Mouse (Mus musculus): Measurements from ENCODE around the gene Wfdc10. TPM values are rescaled to one million over a fixed set of nuclear protein-coding genes. Genes with fewer than 3 reads are reported as not detected.

Gene Wfdc10
- total and polyA plus RNA-seq, 2 experiments from 2014 or later: not detected

DNA sequence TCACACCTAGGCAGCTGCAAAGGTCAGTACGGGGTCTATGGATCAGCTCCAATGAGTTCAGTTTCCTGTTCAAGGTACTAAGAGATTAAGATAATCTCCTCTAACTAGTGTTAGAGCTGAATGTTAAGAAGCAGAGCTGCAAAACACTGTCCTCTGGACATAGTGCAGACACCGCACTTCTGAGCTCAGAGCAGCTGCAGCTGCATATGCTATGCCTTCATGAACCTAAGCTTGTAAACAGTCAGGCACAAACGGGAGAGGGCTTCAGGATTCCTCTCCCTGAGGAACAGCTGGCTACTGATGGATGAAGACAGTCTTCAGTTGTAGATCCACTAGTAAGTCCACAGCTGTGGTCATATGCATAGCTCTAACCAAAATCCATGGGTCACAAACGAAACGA, 45.1 kb downstream of the Wfdc10 start:
- no peak overlapping the region for H3K9ac ChIP-seq
- ATAC-seq: no peak
- H3K4me3 ChIP-seq (ENCODE audit: low read depth, low read length): no peak overlapping the region
- no peaks in the 10 kb centered on the region for H3K27me3 ChIP-seq (ENCODE audit: insufficient read depth, low read length)
- no peak overlapping the region for H3K4me2 ChIP-seq (ENCODE audit: low read depth)
- no peaks in the 10 kb centered on the region for H3K36me3 ChIP-seq (ENCODE audit: insufficient read depth)
- H3K4me1 ChIP-seq (ENCODE audit: insufficient read depth): no peaks in the 10 kb centered on the region
- TF ChIP-seq CTCF (IDR thresholded peaks at IDR 0.05; ENCODE audit: low read depth): no peak
- WGBS: 83% methylated on average over 5 of the region's 5 CpGs
- no peak for DNase-seq
- no peak overlapping the region for H3K27ac ChIP-seq (ENCODE audit: low read depth, low read length)
- no peaks in the 10 kb centered on the region for H3K9me3 ChIP-seq (ENCODE audit: low read length)

DNA sequence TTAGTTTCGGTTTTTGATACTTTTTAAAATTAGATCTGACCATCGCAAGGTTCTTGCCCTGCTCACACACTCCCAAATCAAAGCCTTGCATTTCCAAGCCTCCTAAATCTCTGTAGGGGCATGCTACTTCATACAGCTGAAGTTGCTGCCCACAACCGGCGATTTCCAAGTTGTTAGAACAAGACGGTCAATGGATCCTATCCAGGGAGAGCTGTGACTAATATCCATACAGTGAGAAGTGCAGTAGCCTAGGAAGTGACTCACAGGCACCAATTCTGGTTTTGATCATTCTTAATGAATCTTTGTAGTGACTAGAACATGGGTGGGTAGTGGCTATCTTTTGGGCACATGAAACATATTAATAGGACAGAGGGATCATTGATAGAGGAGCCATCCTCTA, 45.9 kb downstream of the Wfdc10 start:
- H3K4me3 ChIP-seq (ENCODE audit: low read depth, low read length): no peak overlapping the region
- no peak overlapping the region for H3K4me2 ChIP-seq (ENCODE audit: low read depth)
- WGBS: 89% methylated on average over 5 of the region's 5 CpGs
- no peaks in the 10 kb centered on the region for H3K36me3 ChIP-seq (ENCODE audit: insufficient read depth)
- no peaks in the 10 kb centered on the region for H3K4me1 ChIP-seq (ENCODE audit: insufficient read depth)
- H3K27me3 ChIP-seq (ENCODE audit: insufficient read depth, low read length): no peaks in the 10 kb centered on the region
- DNase-seq (no peak), ATAC-seq (no peak)
- no peaks in the 10 kb centered on the region for H3K9me3 ChIP-seq (ENCODE audit: low read length)
- H3K27ac ChIP-seq (ENCODE audit: low read depth, low read length): no peak overlapping the region
- TF ChIP-seq CTCF (IDR thresholded peaks at IDR 0.05; ENCODE audit: low read depth): no peak
- H3K9ac ChIP-seq: no peak overlapping the region

- no peak for TF ChIP-seq CTCF (IDR thresholded peaks at IDR 0.05; ENCODE audit: low read depth)
Measured at GRCm38 (mm10) chr2:164704235-164704634, 48.4 kb downstream of the Wfdc10 start.

DNA sequence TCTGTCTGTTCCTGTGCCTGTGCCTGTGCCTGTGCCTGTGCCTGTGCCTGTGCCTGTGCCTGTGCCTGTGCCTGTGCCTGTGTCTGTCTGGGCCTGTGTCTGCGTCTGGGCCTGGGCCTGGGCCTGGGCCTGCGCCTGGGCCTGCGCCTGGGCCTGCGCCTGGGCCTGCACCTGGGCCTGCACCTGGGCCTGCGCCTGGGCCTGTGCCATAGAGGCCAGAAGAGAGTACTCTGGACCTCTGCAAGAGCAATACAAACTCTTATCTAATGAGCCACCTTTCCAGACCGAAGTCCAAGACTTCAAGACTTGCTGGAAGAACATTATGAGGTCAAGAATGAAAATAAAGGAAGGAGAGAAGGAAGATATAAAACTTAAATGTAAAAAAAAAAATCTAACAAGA, 49.5 kb downstream of the Wfdc10 start:
- H3K4me1 ChIP-seq (ENCODE audit: insufficient read depth): no peaks in the 10 kb centered on the region
- no peak for TF ChIP-seq CTCF (IDR thresholded peaks at IDR 0.05; ENCODE audit: low read depth)

More at GRCm38 (mm10) chr2:164704235-164704634, 48.4 kb downstream of the Wfdc10 start:
- no peaks in the 10 kb centered on the region for H3K9me3 ChIP-seq (ENCODE audit: low read length)
- H3K4me3 ChIP-seq (ENCODE audit: low read depth, low read length): no peak overlapping the region
- WGBS: 80% methylated on average over 5 of the region's 5 CpGs
- no peaks in the 10 kb centered on the region for H3K36me3 ChIP-seq (ENCODE audit: insufficient read depth)
- H3K9ac ChIP-seq: no peak overlapping the region
- H3K27ac ChIP-seq (ENCODE audit: low read depth, low read length): no peak overlapping the region
- no peaks in the 10 kb centered on the region for H3K4me1 ChIP-seq (ENCODE audit: insufficient read depth)
- DNase-seq: no peak
- no peak overlapping the region for H3K4me2 ChIP-seq (ENCODE audit: low read depth)
- H3K27me3 ChIP-seq (ENCODE audit: insufficient read depth, low read length): no peaks in the 10 kb centered on the region
- ATAC-seq: no peak

DNA sequence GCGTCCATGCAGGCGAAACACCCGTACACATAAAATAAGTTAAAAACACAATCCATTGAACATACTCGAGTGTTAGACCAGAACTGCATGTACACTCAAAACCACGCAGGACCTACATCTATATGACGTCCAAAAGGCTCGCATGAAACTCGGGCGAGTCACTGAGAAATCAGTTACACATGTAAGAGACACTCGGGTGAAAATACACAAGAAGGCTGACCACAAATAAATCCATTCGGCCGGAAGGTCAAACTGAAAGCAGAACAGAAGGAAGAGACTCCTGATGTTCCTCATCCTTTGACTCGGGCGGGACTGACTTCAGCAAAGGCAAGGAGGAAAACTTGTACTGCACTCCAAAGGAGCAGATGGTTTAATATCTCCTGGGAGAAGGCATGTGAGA, 50.1 kb downstream of the Wfdc10 start:
- Histone ChIP-seq H3K4me3 (ENCODE audit: low read depth, low read length) (no peak overlapping the region), H3K9ac (no peak overlapping the region), H3K27me3 (ENCODE audit: insufficient read depth, low read length) (no peaks in the 10 kb centered on the region), H3K4me2 (ENCODE audit: low read depth) (no peak overlapping the region), H3K4me1 (ENCODE audit: insufficient read depth) (no peaks in the 10 kb centered on the region), H3K9me3 (ENCODE audit: low read length) (no peaks in the 10 kb centered on the region), H3K36me3 (ENCODE audit: insufficient read depth) (no peaks in the 10 kb centered on the region), H3K27ac (ENCODE audit: low read depth, low read length) (no peak overlapping the region)
- ATAC-seq (no peak), DNase-seq (no peak)
- 92% methylated on average over 14 of the region's 14 CpGs for WGBS
- no peak for TF ChIP-seq CTCF (IDR thresholded peaks at IDR 0.05; ENCODE audit: low read depth)

More for the DNA sequence above, 49.5 kb downstream of the Wfdc10 start:
- Histone ChIP-seq H3K9me3 (ENCODE audit: low read length) (no peaks in the 10 kb centered on the region), H3K4me2 (ENCODE audit: low read depth) (no peak overlapping the region), H3K9ac (no peak overlapping the region), H3K27ac (ENCODE audit: low read depth, low read length) (no peak overlapping the region), H3K36me3 (ENCODE audit: insufficient read depth) (no peaks in the 10 kb centered on the region), H3K27me3 (ENCODE audit: insufficient read depth, low read length) (no peaks in the 10 kb centered on the region), H3K4me3 (ENCODE audit: low read depth, low read length) (no peak overlapping the region)
- ATAC-seq (no peak), DNase-seq (no peak)
- 93% methylated on average over 6 of the region's 6 CpGs for WGBS

Other genes starting within 250 kb of the Wfdc10 start
Only the 30 nearest of the 31 such genes appear.
- gene Sdc4, start 212.2 kb upstream of the Wfdc10 start, total RNA-seq (2014; rRNA removed): 11.8 and 14.0 TPM in 2 replicates
- 8.0 and 16.5 TPM in 2 replicates for gene Sdc4, start 212.2 kb upstream of the Wfdc10 start, polyA plus RNA-seq (2015; fragmentation: Nextera tagmentation; extraction: Ambion mirVana)
- gene Sys1, start 199.1 kb upstream of the Wfdc10 start, total RNA-seq (2014; rRNA removed): 88.0 and 167 TPM in 2 replicates
- gene Sys1, start 199.1 kb upstream of the Wfdc10 start, polyA plus RNA-seq (2015; fragmentation: Nextera tagmentation; extraction: Ambion mirVana): 105 and 110 TPM in 2 replicates
- gene Gm20458, start 195.1 kb upstream of the Wfdc10 start, total RNA-seq (2014; rRNA removed): 3.6 and 10.5 TPM in 2 replicates
- gene Gm20458, start 195.1 kb upstream of the Wfdc10 start, polyA plus RNA-seq (2015; fragmentation: Nextera tagmentation; extraction: Ambion mirVana): 10.0 and 10.7 TPM in 2 replicates
- not detected in 2 replicates for gene Trp53tg5, start 182.3 kb upstream of the Wfdc10 start, total RNA-seq (2014; rRNA removed)
- gene Trp53tg5, start 182.3 kb upstream of the Wfdc10 start, polyA plus RNA-seq (2015; fragmentation: Nextera tagmentation; extraction: Ambion mirVana): not detected in 2 replicates
- gene Dbndd2, start 169.9 kb upstream of the Wfdc10 start, total RNA-seq (2014; rRNA removed): 21.7 and 23.9 TPM in 2 replicates
- 10.9 and 17.6 TPM in 2 replicates for gene Dbndd2, start 169.9 kb upstream of the Wfdc10 start, polyA plus RNA-seq (2015; fragmentation: Nextera tagmentation; extraction: Ambion mirVana)
- 47.6 and 77.6 TPM in 2 replicates for gene Pigt, start 158.5 kb upstream of the Wfdc10 start, total RNA-seq (2014; rRNA removed)
- gene Pigt, start 158.5 kb upstream of the Wfdc10 start, polyA plus RNA-seq (2015; fragmentation: Nextera tagmentation; extraction: Ambion mirVana): 91.0 and 93.8 TPM in 2 replicates
- gene Wfdc2, start 93.6 kb upstream of the Wfdc10 start, total RNA-seq (2014; rRNA removed): 1.5 and 6.1 TPM in 2 replicates
- gene Wfdc2, start 93.6 kb upstream of the Wfdc10 start, polyA plus RNA-seq (2015; fragmentation: Nextera tagmentation; extraction: Ambion mirVana): 4.3 and 7.3 TPM in 2 replicates
- gene Spint3, start 82.6 kb upstream of the Wfdc10 start, total RNA-seq (2014; rRNA removed): not detected in 2 replicates
- gene Spint3, start 82.6 kb upstream of the Wfdc10 start, polyA plus RNA-seq (2015; fragmentation: Nextera tagmentation; extraction: Ambion mirVana): not detected in 2 replicates
- gene Wfdc6a, start 70.6 kb upstream of the Wfdc10 start, total RNA-seq (2014; rRNA removed): not detected in 2 replicates
- 0.33 TPM in 1 of 2 replicates, not detected in the other for gene Wfdc6a, start 70.6 kb upstream of the Wfdc10 start, polyA plus RNA-seq (2015; fragmentation: Nextera tagmentation; extraction: Ambion mirVana)
- not detected in 2 replicates for gene Eppin, start 62.5 kb upstream of the Wfdc10 start, total RNA-seq (2014; rRNA removed)
- gene Eppin, start 62.5 kb upstream of the Wfdc10 start, polyA plus RNA-seq (2015; fragmentation: Nextera tagmentation; extraction: Ambion mirVana): 0.19 TPM in 1 of 2 replicates, not detected in the other
- gene Wfdc6b, start 42.5 kb upstream of the Wfdc10 start, total RNA-seq (2014; rRNA removed): not detected in 2 replicates
- not detected in 2 replicates for gene Wfdc6b, start 42.5 kb upstream of the Wfdc10 start, polyA plus RNA-seq (2015; fragmentation: Nextera tagmentation; extraction: Ambion mirVana)
- not detected in 2 replicates for gene Wfdc8, start 42.4 kb upstream of the Wfdc10 start, total RNA-seq (2014; rRNA removed)
- not detected in 2 replicates for gene Wfdc8, start 42.4 kb upstream of the Wfdc10 start, polyA plus RNA-seq (2015; fragmentation: Nextera tagmentation; extraction: Ambion mirVana)
- gene Wfdc16, start 17.2 kb upstream of the Wfdc10 start, total RNA-seq (2014; rRNA removed): not detected in 2 replicates
- gene Wfdc16, start 17.2 kb upstream of the Wfdc10 start, polyA plus RNA-seq (2015; fragmentation: Nextera tagmentation; extraction: Ambion mirVana): not detected in 2 replicates
- gene Wfdc9, start 537 bp downstream of the Wfdc10 start, total RNA-seq (2014; rRNA removed): not detected in 2 replicates
- gene Wfdc9, start 537 bp downstream of the Wfdc10 start, polyA plus RNA-seq (2015; fragmentation: Nextera tagmentation; extraction: Ambion mirVana): not detected in 2 replicates
- gene Wfdc11, start 18.0 kb downstream of the Wfdc10 start, total RNA-seq (2014; rRNA removed): not detected in 2 replicates
- not detected in 2 replicates for gene Wfdc11, start 18.0 kb downstream of the Wfdc10 start, polyA plus RNA-seq (2015; fragmentation: Nextera tagmentation; extraction: Ambion mirVana)
- not detected in 2 replicates for gene Wfdc13, start 29.1 kb downstream of the Wfdc10 start, total RNA-seq (2014; rRNA removed)
- not detected in 2 replicates for gene Wfdc13, start 29.1 kb downstream of the Wfdc10 start, polyA plus RNA-seq (2015; fragmentation: Nextera tagmentation; extraction: Ambion mirVana)
- not detected in 2 replicates for gene Spint4, start 42.5 kb downstream of the Wfdc10 start, total RNA-seq (2014; rRNA removed)
- not detected in 2 replicates for gene Spint4, start 42.5 kb downstream of the Wfdc10 start, polyA plus RNA-seq (2015; fragmentation: Nextera tagmentation; extraction: Ambion mirVana)
- gene Spint5, start 59.3 kb downstream of the Wfdc10 start, total RNA-seq (2014; rRNA removed): not detected in 2 replicates
- not detected in 2 replicates for gene Spint5, start 59.3 kb downstream of the Wfdc10 start, polyA plus RNA-seq (2015; fragmentation: Nextera tagmentation; extraction: Ambion mirVana)
- 0.54 and 0.81 TPM in 2 replicates for gene Wfdc3, start 89.9 kb downstream of the Wfdc10 start, total RNA-seq (2014; rRNA removed)
- gene Wfdc3, start 89.9 kb downstream of the Wfdc10 start, polyA plus RNA-seq (2015; fragmentation: Nextera tagmentation; extraction: Ambion mirVana): 0.89 and 1.1 TPM in 2 replicates
- gene Dnttip1, start 89.9 kb downstream of the Wfdc10 start, total RNA-seq (2014; rRNA removed): 23.2 and 26.1 TPM in 2 replicates
- gene Dnttip1, start 89.9 kb downstream of the Wfdc10 start, polyA plus RNA-seq (2015; fragmentation: Nextera tagmentation; extraction: Ambion mirVana): 52.3 and 60.1 TPM in 2 replicates
- 24.9 and 29.2 TPM in 2 replicates for gene Ube2c, start 113.9 kb downstream of the Wfdc10 start, total RNA-seq (2014; rRNA removed)
- gene Ube2c, start 113.9 kb downstream of the Wfdc10 start, polyA plus RNA-seq (2015; fragmentation: Nextera tagmentation; extraction: Ambion mirVana): 30.9 and 38.4 TPM in 2 replicates
- 0.38 and 2.9 TPM in 2 replicates for gene Tnnc2, start 123.9 kb downstream of the Wfdc10 start, total RNA-seq (2014; rRNA removed)
- 0.50 and 0.63 TPM in 2 replicates for gene Tnnc2, start 123.9 kb downstream of the Wfdc10 start, polyA plus RNA-seq (2015; fragmentation: Nextera tagmentation; extraction: Ambion mirVana)
- gene Snx21, start 129.8 kb downstream of the Wfdc10 start, total RNA-seq (2014; rRNA removed): 72.0 and 77.5 TPM in 2 replicates
- 48.5 and 50.2 TPM in 2 replicates for gene Snx21, start 129.8 kb downstream of the Wfdc10 start, polyA plus RNA-seq (2015; fragmentation: Nextera tagmentation; extraction: Ambion mirVana)
- 17.4 and 23.0 TPM in 2 replicates for gene Acot8, start 148.8 kb downstream of the Wfdc10 start, total RNA-seq (2014; rRNA removed)
- 13.7 and 17.1 TPM in 2 replicates for gene Acot8, start 148.8 kb downstream of the Wfdc10 start, polyA plus RNA-seq (2015; fragmentation: Nextera tagmentation; extraction: Ambion mirVana)
- 5.5 and 6.7 TPM in 2 replicates for gene Zswim3, start 149.1 kb downstream of the Wfdc10 start, total RNA-seq (2014; rRNA removed)
- 2.6 and 5.2 TPM in 2 replicates for gene Zswim3, start 149.1 kb downstream of the Wfdc10 start, polyA plus RNA-seq (2015; fragmentation: Nextera tagmentation; extraction: Ambion mirVana)
- 11.2 and 18.6 TPM in 2 replicates for gene Zswim1, start 166.6 kb downstream of the Wfdc10 start, total RNA-seq (2014; rRNA removed)
- gene Zswim1, start 166.6 kb downstream of the Wfdc10 start, polyA plus RNA-seq (2015; fragmentation: Nextera tagmentation; extraction: Ambion mirVana): 27.5 and 32.6 TPM in 2 replicates
- 0.62 and 1.00 TPM in 2 replicates for gene Spata25, start 172.5 kb downstream of the Wfdc10 start, total RNA-seq (2014; rRNA removed)
- not detected in 2 replicates for gene Spata25, start 172.5 kb downstream of the Wfdc10 start, polyA plus RNA-seq (2015; fragmentation: Nextera tagmentation; extraction: Ambion mirVana)
- 86.2 and 93.8 TPM in 2 replicates for gene Ctsa, start 176.8 kb downstream of the Wfdc10 start, total RNA-seq (2014; rRNA removed)
- 83.5 and 95.3 TPM in 2 replicates for gene Ctsa, start 176.8 kb downstream of the Wfdc10 start, polyA plus RNA-seq (2015; fragmentation: Nextera tagmentation; extraction: Ambion mirVana)
- 5.0 and 5.4 TPM in 2 replicates for gene Neurl2, start 177.4 kb downstream of the Wfdc10 start, total RNA-seq (2014; rRNA removed)
- gene Neurl2, start 177.4 kb downstream of the Wfdc10 start, polyA plus RNA-seq (2015; fragmentation: Nextera tagmentation; extraction: Ambion mirVana): 4.7 and 6.4 TPM in 2 replicates
- 28.2 and 43.4 TPM in 2 replicates for gene Pltp, start 201.7 kb downstream of the Wfdc10 start, total RNA-seq (2014; rRNA removed)
- gene Pltp, start 201.7 kb downstream of the Wfdc10 start, polyA plus RNA-seq (2015; fragmentation: Nextera tagmentation; extraction: Ambion mirVana): 67.9 and 80.7 TPM in 2 replicates